Mouse (Mus musculus) c-Kit-positive CD71-positive TER-119-positive erythroid progenitor cells, embryonic 14.5 days (primary cell): ENCODE measurements around the gene 9130230L23Rik.
"Not testable (repeated sequence)": the region's sequence is repeated elsewhere in the genome, so short reads cannot be mapped to it uniquely, and the experiment has no call there.

ENCODE experiments used
- DNase-seq: peaks from one replicate; pipeline ENCODE4 v3.0.0-alpha.2; 2013; ENCODE audit warnings: low spot score

Gene 9130230L23Rik

GRCm38 (mm10) chr5:66005041-66005678, 1.1 kb upstream of the 9130230L23Rik start:
- DNase-seq = no peak

GRCm38 (mm10) chr5:66001232-66001631, 2.9 kb downstream of the 9130230L23Rik start:
- DNase-seq = no peak

DNA sequence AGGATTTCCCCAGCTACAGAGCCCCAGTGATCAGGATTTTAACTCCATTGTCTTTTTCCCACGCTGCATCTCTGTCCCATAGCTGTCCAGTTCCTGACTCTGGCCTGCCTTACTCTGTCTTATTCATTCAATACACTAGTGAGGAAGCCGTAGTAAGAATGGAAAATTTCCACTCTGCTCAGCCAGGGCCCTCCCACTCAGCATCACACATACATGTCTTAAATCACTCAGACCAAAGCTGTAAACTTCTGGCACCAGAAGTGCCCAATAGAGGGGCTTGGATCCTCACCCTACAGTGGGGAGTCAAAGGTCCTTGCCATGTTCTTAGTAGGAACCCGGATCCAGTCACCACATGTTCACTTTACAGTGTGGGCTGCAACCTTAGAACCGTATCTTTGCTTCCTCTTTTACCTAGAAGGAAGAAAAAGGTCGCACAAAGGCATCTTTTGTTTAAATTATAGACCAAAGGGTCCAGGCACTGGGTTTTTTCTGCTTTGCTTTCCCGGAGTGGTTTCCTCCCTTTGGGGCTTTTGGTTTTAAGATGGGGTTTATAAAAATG, 3.4 kb downstream of the 9130230L23Rik start:
- no peak for DNase-seq

- no peak for DNase-seq
These were observed 4.0 kb downstream of the 9130230L23Rik start for GRCm38 (mm10) chr5:66000074-66000473.

DNA sequence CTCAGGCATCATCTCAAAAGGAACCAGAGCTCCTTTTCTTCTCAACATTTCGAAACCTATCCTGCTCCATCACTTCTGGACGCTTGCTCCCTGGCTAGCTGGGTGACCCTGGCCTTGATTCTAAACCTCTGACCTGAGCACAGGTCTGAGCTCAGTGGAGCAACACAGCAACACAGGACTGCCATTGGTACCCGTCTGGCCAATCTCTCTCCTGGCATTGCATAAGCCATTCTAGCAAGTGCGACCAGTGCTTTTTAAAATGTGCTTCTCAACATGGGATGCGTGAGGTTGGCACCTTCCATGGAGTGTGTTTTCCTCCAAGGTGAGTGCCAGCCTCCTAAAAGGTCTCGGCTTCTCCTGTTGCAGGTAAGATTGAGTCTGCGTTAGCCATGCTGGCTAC, 5.0 kb downstream of the 9130230L23Rik start:
- no peak for DNase-seq

DNA sequence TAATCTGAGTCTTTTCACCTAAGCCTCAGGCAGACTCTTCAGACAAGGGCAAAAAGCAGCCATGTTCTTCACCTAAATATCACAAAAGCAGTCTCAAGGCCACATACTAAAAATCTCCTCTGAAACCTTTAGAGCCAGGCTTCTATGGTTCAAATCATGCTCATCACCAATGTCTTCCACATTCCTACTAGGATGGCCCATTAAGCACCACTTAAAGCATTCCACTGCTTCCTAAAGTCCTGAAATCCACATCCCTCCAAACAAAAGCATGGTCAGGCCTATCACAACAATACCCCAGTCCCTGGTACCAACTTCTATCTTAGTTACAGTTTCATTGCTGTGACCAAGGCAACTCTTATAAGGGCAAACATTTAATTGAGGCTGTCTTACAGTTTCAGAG, 6.3 kb downstream of the 9130230L23Rik start:
- DNase-seq = no peak

DNA sequence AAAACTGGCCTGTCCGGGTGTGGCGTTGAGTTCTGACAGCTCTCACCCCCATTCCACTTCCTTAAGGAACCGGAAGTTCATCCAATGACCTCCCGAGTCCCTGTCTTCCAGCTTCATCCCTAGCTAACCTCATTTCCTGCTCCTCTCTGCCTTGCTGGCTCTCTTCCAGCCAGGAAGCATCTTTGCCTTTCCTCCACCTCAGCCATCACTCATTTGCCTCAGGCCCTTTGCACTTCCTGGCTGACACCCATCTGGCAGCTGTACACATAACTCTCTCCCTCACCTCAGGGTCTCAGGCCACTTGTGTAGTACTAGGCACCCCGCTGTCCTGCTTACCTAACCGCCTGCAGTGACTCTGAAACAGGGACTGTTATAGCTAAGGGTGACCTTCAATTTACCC, 9.4 kb downstream of the 9130230L23Rik start:
- no peak for DNase-seq

DNA sequence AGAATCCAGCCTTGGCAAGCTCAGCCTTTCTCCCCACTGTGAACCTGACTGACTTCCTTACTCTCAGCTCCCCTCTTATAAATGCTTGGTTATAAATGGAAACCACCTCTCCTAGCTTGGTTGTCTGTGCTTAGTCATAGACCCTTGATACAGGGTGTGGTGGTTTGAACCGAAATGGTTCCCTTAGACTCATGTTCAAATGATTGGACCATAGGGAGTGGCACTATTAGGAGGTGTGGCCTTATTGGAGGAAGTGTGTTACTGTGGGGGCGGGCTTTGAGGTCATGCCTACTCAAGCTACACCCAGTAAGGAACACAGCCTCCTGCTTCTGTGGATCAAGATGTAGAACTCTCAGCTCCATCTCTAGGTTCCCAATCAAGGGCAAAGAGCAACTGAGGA, 12.9 kb downstream of the 9130230L23Rik start:
- peak; percentile 10 for DNase-seq

- not testable (repeated sequence) for DNase-seq
These were observed 17.1 kb downstream of the 9130230L23Rik start for GRCm38 (mm10) chr5:65987004-65987403.

GRCm38 (mm10) chr5:65986426-65986825, 17.7 kb downstream of the 9130230L23Rik start:
- DNase-seq = no peak

GRCm38 (mm10) chr5:65975731-65976130, 28.4 kb downstream of the 9130230L23Rik start:
- no peak for DNase-seq

GRCm38 (mm10) chr5:65973189-65973588, 30.9 kb downstream of the 9130230L23Rik start:
- DNase-seq = no peak

GRCm38 (mm10) chr5:65968004-65968403, 36.1 kb downstream of the 9130230L23Rik start:
- DNase-seq = no peak

DNA sequence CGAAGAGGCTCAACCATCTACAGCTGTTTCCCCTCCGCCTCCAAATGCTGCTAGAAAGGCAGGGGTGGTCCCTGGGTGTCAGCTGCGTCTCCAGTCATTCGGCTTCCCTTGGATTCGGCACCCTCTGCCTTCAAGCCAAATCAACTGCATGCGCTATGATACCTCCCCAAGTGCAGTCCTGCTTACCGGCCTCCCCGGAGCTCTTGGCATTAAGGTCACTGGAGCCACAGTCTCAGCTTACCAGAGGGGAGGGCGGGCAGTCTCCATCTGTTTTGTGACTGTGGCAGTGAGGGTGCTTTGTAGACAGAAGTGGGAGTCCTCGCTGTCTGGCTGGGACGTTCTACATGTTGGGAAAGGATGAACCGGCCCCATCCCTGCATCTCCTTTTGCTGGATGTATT, 37.0 kb downstream of the 9130230L23Rik start:
- DNase-seq = no peak

DNA sequence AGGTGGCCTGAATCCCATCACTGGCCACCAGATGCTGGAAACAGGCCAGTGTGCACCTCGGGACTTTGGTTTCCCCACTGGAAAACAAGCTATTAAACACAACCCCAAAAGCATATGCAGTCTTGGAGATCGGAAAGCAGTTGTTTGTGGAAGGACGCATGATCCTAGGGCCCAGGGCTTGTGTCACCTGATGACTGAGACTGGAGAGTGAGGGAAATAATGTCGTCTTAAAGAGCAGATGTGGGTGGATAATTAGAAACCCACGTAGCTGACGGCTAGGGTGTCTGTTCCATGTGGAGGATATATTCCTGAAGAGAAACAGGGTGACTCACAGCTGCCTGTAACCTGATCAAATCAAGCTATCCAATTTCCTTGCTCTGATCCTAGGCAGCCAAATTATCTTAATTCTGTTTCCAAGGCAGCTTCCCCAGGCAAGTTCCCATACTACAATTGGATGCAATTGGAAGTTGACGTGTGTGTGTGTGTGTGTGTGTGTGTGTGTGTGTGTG, 38.3 kb downstream of the 9130230L23Rik start:
- DNase-seq = no peak

DNA sequence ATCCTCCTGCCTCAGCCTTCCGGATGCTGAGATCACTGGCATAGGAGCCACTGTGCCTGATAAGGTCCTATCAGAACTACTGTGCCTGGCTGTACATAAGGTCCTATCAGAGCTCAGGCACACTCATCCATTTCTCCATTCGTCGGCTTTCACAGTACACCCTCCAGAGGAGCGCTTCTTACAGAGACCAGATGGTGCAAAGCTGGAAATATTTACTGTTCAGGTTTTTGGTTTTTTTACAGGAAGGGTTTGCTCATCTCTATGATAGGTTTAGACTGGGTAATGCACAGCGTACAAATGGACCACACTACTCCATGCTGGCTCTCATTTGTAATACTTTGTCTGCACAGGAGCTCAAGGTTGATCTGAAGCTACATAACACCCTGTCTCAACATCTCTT, 40.8 kb downstream of the 9130230L23Rik start:
- no peak for DNase-seq

DNA sequence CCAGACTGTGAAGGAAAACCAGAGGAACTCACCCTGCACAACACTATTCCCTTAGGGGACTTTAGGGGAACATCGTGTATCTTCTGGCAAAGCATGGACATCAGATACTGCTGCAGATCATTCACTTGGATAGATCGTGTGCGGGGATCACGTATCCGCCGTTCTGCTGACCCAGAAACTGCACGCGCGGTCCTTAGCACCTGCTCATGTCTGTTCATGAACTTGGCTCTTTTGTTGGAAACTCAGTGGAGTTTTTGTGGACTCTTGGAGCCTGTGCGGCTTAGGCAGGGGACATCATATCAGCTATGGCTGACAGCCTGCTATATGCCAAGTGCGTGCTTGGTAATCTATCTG, 43.5 kb downstream of the 9130230L23Rik start:
- no peak for DNase-seq

GRCm38 (mm10) chr5:65959893-65960596, 44.0 kb downstream of the 9130230L23Rik start:
- DNase-seq = no peak

GRCm38 (mm10) chr5:65958597-65958996, 45.5 kb downstream of the 9130230L23Rik start:
- peak; percentile 39 for DNase-seq

DNA sequence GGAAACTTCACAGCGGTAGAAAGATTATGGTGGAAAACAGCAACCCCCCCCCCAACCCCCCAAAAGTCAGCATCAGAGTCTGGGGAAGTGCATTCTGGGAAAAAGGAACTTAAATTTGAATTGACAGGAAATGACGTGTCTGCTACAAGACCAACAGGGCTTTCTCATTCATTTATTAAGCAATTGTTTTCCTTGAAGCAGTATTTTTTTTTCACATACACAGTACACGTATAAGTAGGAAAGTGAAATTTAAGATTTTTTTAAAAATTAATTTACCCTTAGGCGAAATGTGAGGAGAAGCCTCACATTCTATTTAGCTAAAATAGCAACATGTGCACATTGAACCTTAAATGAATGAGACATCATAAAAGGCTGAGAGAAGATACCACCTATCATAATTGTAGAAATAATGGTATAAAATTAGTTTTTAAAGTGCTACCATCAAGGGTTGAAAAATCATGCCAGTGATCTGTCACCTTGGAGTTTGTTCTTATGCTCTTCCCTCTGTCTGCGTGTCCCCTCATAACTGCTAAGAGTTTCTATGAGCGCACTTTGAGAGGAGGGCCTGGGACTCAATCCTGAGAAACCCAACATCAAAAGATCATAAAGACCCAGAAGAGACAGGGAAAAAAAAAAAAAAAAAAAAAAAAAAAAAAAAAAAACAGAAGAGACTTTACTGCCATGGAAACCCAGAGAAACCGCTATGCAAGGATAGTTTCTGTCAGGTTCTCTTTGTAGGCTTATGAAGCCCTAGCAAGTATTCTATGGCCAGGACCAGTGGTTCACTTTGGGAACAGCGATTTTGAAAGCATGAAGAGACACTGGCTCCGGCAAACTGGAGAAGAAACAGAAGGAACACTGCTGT, 47.7 kb downstream of the 9130230L23Rik start:
- DNase-seq = no peak

DNA sequence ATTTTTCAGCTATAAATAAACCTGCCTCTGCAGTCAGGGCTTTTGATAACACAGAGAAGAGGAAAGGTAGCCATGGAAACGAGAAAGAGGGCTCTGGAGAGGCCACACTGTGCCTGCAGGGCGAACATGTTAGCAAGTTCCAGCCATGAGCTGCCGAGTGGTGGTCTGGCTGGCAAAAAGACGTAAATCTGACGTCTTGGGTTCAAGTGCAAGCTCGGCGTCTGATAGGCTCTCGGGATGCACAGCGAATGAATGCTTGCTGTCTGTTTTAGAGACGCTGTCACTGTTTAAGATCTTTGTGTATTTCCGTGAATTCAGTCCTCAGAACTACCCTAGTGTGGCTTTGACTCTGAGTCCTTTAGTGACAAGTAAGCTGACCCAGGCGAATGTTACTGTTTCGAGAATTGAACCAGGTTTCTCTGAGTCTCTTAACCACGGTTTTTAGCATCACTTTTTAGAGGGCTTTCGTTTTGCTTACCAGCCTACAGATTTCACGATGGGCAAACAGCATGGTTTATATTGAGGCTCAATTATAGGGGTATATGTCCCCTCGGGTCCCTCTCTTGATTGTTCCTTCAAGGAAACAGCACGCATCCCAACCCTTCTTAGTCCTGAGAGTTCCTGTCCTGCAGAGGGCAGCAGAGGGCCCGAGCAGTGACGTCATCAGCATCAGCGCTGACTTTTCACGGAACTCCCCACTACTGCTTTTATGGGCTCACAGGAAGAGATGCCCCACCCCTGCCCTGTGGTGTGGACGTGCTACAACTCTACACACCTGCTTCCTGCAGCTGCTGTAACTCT, 48.5 kb downstream of the 9130230L23Rik start:
- DNase-seq = peak; percentile 76
